Mouse (Mus musculus): ENCODE results near the gene Olfr380. TPM values are rescaled to one million over a fixed set of nuclear protein-coding genes. Genes with fewer than 3 reads are reported as not detected.

The Olfr380 gene
- not detected for polyA plus RNA-seq (2015; fragmentation: Illumina TruSeq; extraction: RNeasy Lipid Tissue Mini Kit (QIAGEN cat#74804); ENCODE audit: insufficient read depth, low read depth, low replicate concordance)

GRCm38 (mm10) chr11:73457408-73457807 lies at the start of gene Olfr380:
TSS of gene Olfr380 (minus strand) at chr11:73457508.

GRCm38 (mm10) chr11:73491503-73491902 lies 34.2 kb upstream of the Olfr380 start, which contains the start of gene Olfr381:
TSS of gene Olfr381 (minus strand) at chr11:73491603.

GRCm38 (mm10) chr11:73428377-73428776 lies 28.9 kb downstream of the Olfr380 start, which contains the start of gene Olfr378:
TSS of gene Olfr378 (minus strand) at chr11:73428477.

Other genes starting within 250 kb of the Olfr380 start
- gene Trpv1, start 223.2 kb downstream of the Olfr380 start, polyA plus RNA-seq (2015; fragmentation: Illumina TruSeq; extraction: RNeasy Lipid Tissue Mini Kit (QIAGEN cat#74804); ENCODE audit: insufficient read depth, low read depth, low replicate concordance), result not detected
- not detected for gene Trpv3, start 190.1 kb downstream of the Olfr380 start, polyA plus RNA-seq (2015; fragmentation: Illumina TruSeq; extraction: RNeasy Lipid Tissue Mini Kit (QIAGEN cat#74804); ENCODE audit: insufficient read depth, low read depth, low replicate concordance)
- 1.7 TPM for gene Aspa, start 127.9 kb downstream of the Olfr380 start, polyA plus RNA-seq (2015; fragmentation: Illumina TruSeq; extraction: RNeasy Lipid Tissue Mini Kit (QIAGEN cat#74804); ENCODE audit: insufficient read depth, low read depth, low replicate concordance)
- gene Gm49340, start 127.8 kb downstream of the Olfr380 start, polyA plus RNA-seq (2015; fragmentation: Illumina TruSeq; extraction: RNeasy Lipid Tissue Mini Kit (QIAGEN cat#74804); ENCODE audit: insufficient read depth, low read depth, low replicate concordance), result not detected
- not detected for gene Spata22, start 127.8 kb downstream of the Olfr380 start, polyA plus RNA-seq (2015; fragmentation: Illumina TruSeq; extraction: RNeasy Lipid Tissue Mini Kit (QIAGEN cat#74804); ENCODE audit: insufficient read depth, low read depth, low replicate concordance)
- gene Olfr20, start 106.7 kb downstream of the Olfr380 start, polyA plus RNA-seq (2015; fragmentation: Illumina TruSeq; extraction: RNeasy Lipid Tissue Mini Kit (QIAGEN cat#74804); ENCODE audit: insufficient read depth, low read depth, low replicate concordance), result not detected
- not detected for gene Olfr376, start 86.3 kb downstream of the Olfr380 start, polyA plus RNA-seq (2015; fragmentation: Illumina TruSeq; extraction: RNeasy Lipid Tissue Mini Kit (QIAGEN cat#74804); ENCODE audit: insufficient read depth, low read depth, low replicate concordance)
- not detected for gene Olfr1, start 57.9 kb downstream of the Olfr380 start, polyA plus RNA-seq (2015; fragmentation: Illumina TruSeq; extraction: RNeasy Lipid Tissue Mini Kit (QIAGEN cat#74804); ENCODE audit: insufficient read depth, low read depth, low replicate concordance)
- not detected for gene Olfr378, start 29.0 kb downstream of the Olfr380 start, polyA plus RNA-seq (2015; fragmentation: Illumina TruSeq; extraction: RNeasy Lipid Tissue Mini Kit (QIAGEN cat#74804); ENCODE audit: insufficient read depth, low read depth, low replicate concordance)
- gene Olfr381, start 34.1 kb upstream of the Olfr380 start, polyA plus RNA-seq (2015; fragmentation: Illumina TruSeq; extraction: RNeasy Lipid Tissue Mini Kit (QIAGEN cat#74804); ENCODE audit: insufficient read depth, low read depth, low replicate concordance), result not detected
- gene Olfr382, start 59.7 kb upstream of the Olfr380 start, polyA plus RNA-seq (2015; fragmentation: Illumina TruSeq; extraction: RNeasy Lipid Tissue Mini Kit (QIAGEN cat#74804); ENCODE audit: insufficient read depth, low read depth, low replicate concordance), result not detected
- gene Olfr385, start 135.5 kb upstream of the Olfr380 start, polyA plus RNA-seq (2015; fragmentation: Illumina TruSeq; extraction: RNeasy Lipid Tissue Mini Kit (QIAGEN cat#74804); ENCODE audit: insufficient read depth, low read depth, low replicate concordance), result not detected
- not detected for gene Olfr384, start 141.1 kb upstream of the Olfr380 start, polyA plus RNA-seq (2015; fragmentation: Illumina TruSeq; extraction: RNeasy Lipid Tissue Mini Kit (QIAGEN cat#74804); ENCODE audit: insufficient read depth, low read depth, low replicate concordance)
- gene Zfp735, start 231.3 kb upstream of the Olfr380 start, polyA plus RNA-seq (2015; fragmentation: Illumina TruSeq; extraction: RNeasy Lipid Tissue Mini Kit (QIAGEN cat#74804); ENCODE audit: insufficient read depth, low read depth, low replicate concordance), result not detected

All from pancreas, adult 10 weeks (tissue).